Mouse (Mus musculus) gastrocnemius, postnatal 36 days (tissue): Measurements from ENCODE around the gene Nhej1. TPM values are rescaled to one million over a fixed set of nuclear protein-coding genes. Genes with fewer than 3 reads are reported as not detected.

Experiments
- DNase-seq, 2 experiments: peaks; one replicate each; pipeline ENCODE4 v3.0.0; 2022
- intact Hi-C: fragments of 180-260 bp; cut with DNase I; formaldehyde crosslinking; loops from one replicate; pipeline ENCODE4 v1.15.1; 2025
- total RNA-seq, 2 experiments: library from RNA; stranded (reverse); gene quantifications; 2 replicates each; pipeline ENCODE4 v1.2.3; 2021

The Nhej1 gene
- total RNA-seq, 2 experiments from 2014 or later: 5.3 to 5.4 TPM

- no peak for DNase-seq
- intact Hi-C loops: no loop called here
These were observed 124.5 kb downstream of the Nhej1 start for GRCm38 (mm10) chr1:75000496-75000895.

GRCm38 (mm10) chr1:74999173-74999572 lies 125.8 kb downstream of the Nhej1 start:
- intact Hi-C loops: no loop called here
- DNase-seq: no peak

GRCm38 (mm10) chr1:74997231-74997630 lies 127.8 kb downstream of the Nhej1 start:
- DNase-seq: no peak
- intact Hi-C loops: no loop called here

- no peak for DNase-seq
- intact Hi-C loops: no loop called here
These were observed 148.0 kb downstream of the Nhej1 start for GRCm38 (mm10) chr1:74977001-74977400.

GRCm38 (mm10) chr1:74975936-74976335 lies 149.1 kb downstream of the Nhej1 start:
- DNase-seq: no peak
- intact Hi-C loops: no loop called here

- intact Hi-C loops: no loop called here
- DNase-seq: no peak
These were observed 151.4 kb downstream of the Nhej1 start for GRCm38 (mm10) chr1:74973590-74973989.

GRCm38 (mm10) chr1:74971353-74972050 lies 153.5 kb downstream of the Nhej1 start:
- DNase-seq: no peak
- intact Hi-C loops: no loop called here

GRCm38 (mm10) chr1:74967962-74968580 lies 156.9 kb downstream of the Nhej1 start:
- intact Hi-C loops: no loop called here
- no peak for DNase-seq

GRCm38 (mm10) chr1:74964494-74965215 lies 160.3 kb downstream of the Nhej1 start:
- DNase-seq: peak; percentile 52 to 60
- intact Hi-C loops: loop anchor here (1.0 kb wide), 1 partner anchor 52 kb away; no protein-coding TSS in a partner anchor

GRCm38 (mm10) chr1:74962853-74963227 lies 162.2 kb downstream of the Nhej1 start:
- DNase-seq: no peak
- intact Hi-C loops: no loop called here

- DNase-seq: no peak
- intact Hi-C loops: no loop called here
These were observed 162.7 kb downstream of the Nhej1 start for GRCm38 (mm10) chr1:74962126-74962852.

GRCm38 (mm10) chr1:74961722-74962121 lies 163.3 kb downstream of the Nhej1 start:
- intact Hi-C loops: no loop called here
- DNase-seq: no peak

GRCm38 (mm10) chr1:74960059-74960458 lies 164.9 kb downstream of the Nhej1 start:
- intact Hi-C loops: no loop called here

GRCm38 (mm10) chr1:74951556-74952210 lies 173.3 kb downstream of the Nhej1 start, which contains the start of gene Ihh:
Gene Ihh (minus strand): TSS chr1:74951672.
- no peak for DNase-seq
- intact Hi-C loops: no loop called here

More at GRCm38 (mm10) chr1:74960059-74960458, 164.9 kb downstream of the Nhej1 start:
- no peak for DNase-seq

- intact Hi-C loops: no loop called here
- no peak for DNase-seq
These were observed 174.2 kb downstream of the Nhej1 start for GRCm38 (mm10) chr1:74950576-74951490.

- DNase-seq: no peak
- intact Hi-C loops: no loop called here
These were observed 174.9 kb downstream of the Nhej1 start for GRCm38 (mm10) chr1:74950066-74950465.

- DNase-seq: no peak
- intact Hi-C loops: loop anchor here (2.0 to 5.0 kb wide), 2 partner anchors 65 to 308 kb away; no protein-coding TSS in a partner anchor
These were observed 175.3 kb downstream of the Nhej1 start for GRCm38 (mm10) chr1:74949666-74950050.

- intact Hi-C loops: loop anchor here (2.0 to 5.0 kb wide), 2 partner anchors 66 to 308 kb away; no protein-coding TSS in a partner anchor
- peak; percentile 24 to 50 for DNase-seq
These were observed 176.0 kb downstream of the Nhej1 start for GRCm38 (mm10) chr1:74948784-74949665.
